Mouse (Mus musculus) liver, postnatal 0 days (tissue): ENCODE measurements around the gene Aldh1l2.
A peak's percentile ranks its signal among the peaks of the same experiment; 100 is the strongest.

Experiments
- CTCF ChIP-seq: sonication (generic); IDR thresholded peaks from 2 replicates; pipeline ENCODE4 v1.5.1; 2016; ENCODE audit warnings: antibody characterized with exemption, low read depth
- EP300 ChIP-seq: IDR thresholded peaks from 2 replicates; pipeline ENCODE4 v1.6.1; 2016; ENCODE audit warnings: antibody characterized with exemption, low read depth, mild to moderate bottlenecking

DNA sequence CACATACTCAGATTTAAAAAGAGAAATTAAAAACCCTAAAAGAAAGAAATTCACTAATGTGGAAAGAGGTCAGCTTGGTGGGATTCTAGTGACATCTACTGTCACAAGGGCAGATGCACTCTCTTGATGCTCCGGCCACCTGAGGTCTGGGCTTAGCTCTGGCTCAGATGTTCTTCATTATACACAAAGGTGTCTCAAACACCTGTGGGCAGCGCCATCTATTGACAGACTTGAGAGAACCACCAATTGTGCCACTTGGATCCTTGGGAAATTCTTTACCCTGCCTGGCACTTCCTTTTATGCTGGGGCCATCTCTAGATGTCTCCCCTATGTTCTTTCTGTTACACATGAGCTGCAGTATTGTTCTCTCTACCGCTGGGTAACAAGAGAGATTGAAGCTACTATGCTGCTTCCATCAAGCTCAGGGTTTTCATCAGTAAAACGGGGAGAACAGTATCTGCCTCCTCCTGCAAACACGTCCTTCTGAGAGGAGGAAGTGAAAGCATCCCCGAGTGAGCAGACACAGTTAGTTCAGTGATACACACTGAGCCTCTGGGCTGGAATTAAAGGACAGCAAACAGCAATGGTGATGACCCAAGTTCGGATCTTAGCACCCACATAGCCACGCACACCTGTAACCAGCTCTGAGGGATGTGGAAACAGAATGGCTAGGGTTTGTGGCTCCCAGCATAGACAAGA, 24.8 kb downstream of the Aldh1l2 start:
- TF ChIP-seq CTCF (peak; percentile 40), EP300 (no peak)
